Mouse (Mus musculus) hindbrain, embryonic 15.5 days (tissue): ENCODE measurements around the gene Pycard. TPM values are rescaled to one million over a fixed set of nuclear protein-coding genes. Genes with fewer than 3 reads are reported as not detected.
"Not testable (repeated sequence)": the region's sequence is repeated elsewhere in the genome, so short reads cannot be mapped to it uniquely, and the experiment has no call there.

Source experiments
- ATAC-seq: fragments of 200-750 bp; cut with Nextera tagmentation; 2 replicates; pipeline ENCODE4 v1.8.0; 2017; ENCODE audit warnings: low read depth, moderate number of reproducible peaks, moderate TSS enrichment; ENCODE audit not compliant: low FRiP score
- H3K27ac ChIP-seq: fragments of 300-500 bp; sonication (generic); replicated peaks from 2 replicates; pipeline ENCODE4 v1.5.1; 2015; ENCODE audit warnings: mild to moderate bottlenecking, inconsistent platforms
- H3K27me3 ChIP-seq: fragments of 300-500 bp; sonication (generic); 2 replicates; pipeline ENCODE4 v1.6.1; 2015; ENCODE audit warnings: control low read depth, inconsistent platforms
- H3K36me3 ChIP-seq: fragments of 300-500 bp; sonication (generic); 2 replicates; pipeline ENCODE4 v1.6.1; 2015; ENCODE audit warnings: control low read depth, inconsistent platforms
- H3K4me1 ChIP-seq: fragments of 300-500 bp; sonication (generic); replicated peaks from 2 replicates; pipeline ENCODE4 v1.6.1; 2015; ENCODE audit warnings: control low read depth, inconsistent platforms
- H3K4me2 ChIP-seq: fragments of 300-500 bp; sonication (generic); 2 replicates; pipeline ENCODE4 v1.6.1; 2015; ENCODE audit warnings: moderate library complexity, mild to moderate bottlenecking, inconsistent platforms
- H3K4me3 ChIP-seq: fragments of 300-500 bp; sonication (generic); 2 replicates; pipeline ENCODE4 v1.5.1; 2015; ENCODE audit warnings: mild to moderate bottlenecking, inconsistent platforms
- H3K9ac ChIP-seq: fragments of 300-500 bp; sonication (generic); 2 replicates; pipeline ENCODE4 v1.6.1; 2015; ENCODE audit warnings: inconsistent platforms
- H3K9me3 ChIP-seq: fragments of 300-500 bp; sonication (generic); 2 replicates; pipeline ENCODE4 v1.6.1; 2016; ENCODE audit warnings: control low read depth, inconsistent platforms
- WGBS: fragments of 180-500 bp; shearing (Covaris S2); methylation state at CpG from one replicate; pipeline ENCODE4 v1.1.7; 2015; 5-methylcytosine and 5-hydroxymethylcytosine counted together
- polyA plus RNA-seq: library from polyadenylated mRNA; unstranded; fragments of >200 nt; fragmentation: Nextera tagmentation; extraction: Ambion mirVana; gene quantifications from 2 replicates; pipeline ENCODE4 v1.2.1, GENCODE M21; 2015

The Pycard gene
- polyA plus RNA-seq: 6.7 and 10.3 TPM in 2 replicates

DNA sequence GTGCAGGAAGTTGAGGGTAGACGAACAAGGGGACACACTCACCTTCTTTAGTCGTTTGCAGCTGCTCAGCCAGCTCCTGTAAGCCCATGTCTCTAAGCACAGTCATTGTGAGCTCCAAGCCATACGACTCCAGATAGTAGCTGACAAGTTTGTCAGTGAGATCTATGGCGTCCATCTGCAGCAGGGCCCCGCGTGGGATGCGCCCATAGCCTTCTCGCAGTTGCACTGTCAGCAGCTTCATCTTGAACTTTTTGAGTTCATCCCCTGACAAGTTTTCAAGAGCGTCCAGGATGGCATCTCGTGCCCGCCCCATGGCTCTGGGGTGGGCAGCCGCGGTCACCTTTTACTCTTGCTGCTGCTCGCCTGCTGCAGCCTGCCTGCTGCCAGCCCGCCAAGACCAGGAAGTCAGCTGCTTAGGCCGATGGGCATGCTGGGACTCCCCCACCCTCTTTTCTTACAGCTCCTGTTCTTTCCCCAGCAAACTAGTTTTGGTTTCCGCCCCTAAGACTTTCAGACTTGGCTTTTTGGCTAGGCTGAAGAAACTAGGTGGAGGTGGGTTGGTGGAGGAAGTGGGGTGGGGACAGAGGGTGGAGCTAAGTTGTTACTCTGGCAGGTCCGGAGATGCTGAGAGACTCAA lies at the start of gene Pycard:
TSS of gene Pycard (minus strand) at position 527 of the 637 bp plus-strand sequence.
- H3K9ac ChIP-seq: 0 out of 2 replicates have a peak within 1 kb of the TSS, but pooled peaks have one; percentile 25
- WGBS: 17% methylated on average over 18 of the region's 18 CpGs
- 0 out of 2 replicates have a peak, but pooled peaks cover 2% of the 10 kb centered on the region for H3K36me3 ChIP-seq
- no peaks in the 10 kb centered on the region; the same call in 1 of the 2 replicates for H3K4me1 ChIP-seq
- H3K27ac ChIP-seq: no peak within 1 kb of the TSS
- H3K4me2 ChIP-seq: peak within 1 kb of the TSS; percentile 47
- H3K9me3 ChIP-seq: no peaks in the 10 kb centered on the region
- H3K4me3 ChIP-seq: peak within 1 kb of the TSS; percentile 19
- H3K27me3 ChIP-seq: no peaks in the 10 kb centered on the region
- 0 out of 2 replicates have a peak, but pooled peaks have one; percentile 24 for ATAC-seq

DNA sequence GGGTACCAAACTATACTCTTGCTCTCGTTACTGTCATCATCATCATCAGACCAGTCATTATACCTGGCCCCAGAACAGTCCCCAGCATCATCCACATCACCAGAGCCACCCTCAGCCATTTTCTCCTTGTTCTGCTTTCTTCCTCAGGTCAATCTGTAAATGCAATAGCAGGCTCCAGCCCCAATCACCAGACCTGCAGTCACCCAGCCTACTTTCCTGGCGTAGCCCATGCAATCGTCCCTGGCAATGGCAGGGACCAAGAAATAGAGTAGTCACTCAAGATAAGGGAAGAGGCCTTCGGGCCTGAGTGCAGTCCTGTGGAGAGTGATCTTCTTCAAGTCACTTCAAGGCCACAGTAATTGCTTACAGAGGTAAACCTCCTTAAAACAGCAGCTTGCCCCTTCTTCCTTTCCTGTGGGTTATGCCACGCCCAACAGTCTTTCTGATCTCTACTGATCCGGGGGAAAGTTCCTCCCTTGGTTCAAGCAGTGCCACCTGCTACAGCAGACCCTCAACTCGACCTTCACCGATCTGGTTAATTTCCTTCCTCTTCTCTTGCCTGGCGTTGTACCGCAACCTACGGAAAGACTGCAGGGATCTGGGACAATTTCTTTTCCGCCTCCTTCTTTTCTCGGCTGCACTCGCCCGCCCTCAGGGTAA lies 48.6 kb upstream of the Pycard start:
- H3K4me2 ChIP-seq, H3K9me3 ChIP-seq: not testable (repeated sequence)

DNA sequence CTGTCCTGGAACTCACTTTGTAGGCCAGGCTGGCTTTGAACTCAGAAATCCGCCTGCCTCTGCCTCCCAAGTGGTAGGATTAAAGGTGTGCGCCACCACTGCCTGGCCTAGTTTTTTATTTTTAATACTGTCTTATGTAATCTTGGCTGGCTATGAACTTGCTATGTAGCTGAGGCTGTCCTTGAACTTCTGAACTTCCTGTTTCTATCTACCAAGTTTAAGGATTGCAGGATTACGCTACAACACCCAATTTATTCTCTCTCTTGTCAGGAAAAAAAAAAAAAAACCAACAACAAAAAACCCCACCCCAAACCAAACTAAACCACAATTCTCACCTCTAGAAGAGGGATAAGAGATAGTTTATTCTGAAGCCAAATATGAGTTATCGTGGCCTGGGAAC lies 39.9 kb upstream of the Pycard start:
- Histone ChIP-seq H3K36me3 (no peaks in the 10 kb centered on the region), H3K27ac (no peak overlapping the region), H3K27me3 (no peaks in the 10 kb centered on the region), H3K9ac (no peak overlapping the region), H3K4me1 (no peaks in the 10 kb centered on the region), H3K4me2 (no peak overlapping the region), H3K9me3 (no peaks in the 10 kb centered on the region), H3K4me3 (no peak overlapping the region)
- WGBS: 93% methylated on average over 4 of the region's 4 CpGs
- ATAC-seq: no peak

More for the DNA sequence above, 48.6 kb upstream of the Pycard start:
- H3K27ac ChIP-seq, ATAC-seq, H3K4me1 ChIP-seq, H3K4me3 ChIP-seq, H3K27me3 ChIP-seq, H3K36me3 ChIP-seq, H3K9ac ChIP-seq: not testable (repeated sequence)
- WGBS: 82% methylated on average over 15 of the region's 15 CpGs

DNA sequence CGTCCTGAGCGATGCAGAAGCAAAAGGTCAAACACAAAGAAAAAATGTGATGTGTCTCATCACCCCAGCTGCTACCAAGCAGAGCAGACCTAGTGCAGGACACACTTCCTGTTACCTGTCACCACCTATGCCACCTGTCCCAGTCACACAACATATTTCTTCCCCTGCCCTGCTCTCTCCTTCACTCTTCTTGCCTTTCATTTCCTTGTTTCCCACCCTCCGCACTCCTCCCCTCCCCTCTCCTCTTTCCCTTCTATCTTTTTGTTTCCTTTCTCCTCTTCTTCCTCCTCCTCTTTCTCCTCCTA lies 39.3 kb upstream of the Pycard start:
- ATAC-seq: no peak
- H3K9ac ChIP-seq: no peak overlapping the region

DNA sequence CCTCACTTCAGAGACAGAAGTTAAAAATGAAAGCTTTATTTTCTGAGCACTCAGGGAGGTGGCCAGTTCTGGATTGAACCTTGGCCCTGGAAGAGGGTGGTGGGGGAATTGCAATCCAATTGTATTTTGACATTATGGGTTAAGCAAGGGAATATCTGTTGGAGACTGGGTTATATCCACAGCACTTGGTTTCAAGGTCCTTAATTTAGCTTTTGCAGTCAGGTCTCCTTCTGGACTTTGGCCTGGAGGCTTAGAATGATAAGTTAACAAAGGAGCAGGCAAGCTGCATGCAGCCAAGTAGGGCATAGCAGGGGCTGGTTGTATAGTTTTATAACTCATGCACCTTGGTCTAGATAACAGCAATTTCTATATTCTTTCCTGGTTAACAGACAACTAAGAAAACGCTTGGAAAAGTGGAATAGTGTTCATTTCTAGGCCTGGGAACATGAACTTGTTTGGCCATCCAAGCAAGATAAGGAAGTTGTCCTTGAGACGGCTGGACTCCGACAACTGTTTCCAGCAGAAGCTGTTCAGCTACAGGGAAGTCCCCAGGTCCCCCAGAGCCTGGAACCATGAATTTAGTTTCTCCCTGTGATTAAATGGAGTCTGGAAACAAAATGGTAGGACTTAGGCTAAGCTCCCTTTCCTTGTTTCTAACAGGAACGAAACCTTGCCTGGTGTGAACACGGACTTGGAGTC lies 38.8 kb upstream of the Pycard start:
- Histone ChIP-seq H3K27ac (no peak overlapping the region), H3K4me2 (no peak overlapping the region), H3K9me3 (no peaks in the 10 kb centered on the region), H3K36me3 (no peaks in the 10 kb centered on the region), H3K4me3 (no peak overlapping the region), H3K27me3 (no peaks in the 10 kb centered on the region), H3K4me1 (no peaks in the 10 kb centered on the region), H3K9ac (no peak overlapping the region)
- WGBS: 94% methylated on average over 5 of the region's 5 CpGs
- ATAC-seq: no peak

More for the DNA sequence above, 39.3 kb upstream of the Pycard start:
- Histone ChIP-seq H3K27me3 (no peaks in the 10 kb centered on the region), H3K4me3 (no peak overlapping the region), H3K9me3 (no peaks in the 10 kb centered on the region), H3K4me2 (no peak overlapping the region), H3K27ac (no peak overlapping the region), H3K4me1 (no peaks in the 10 kb centered on the region), H3K36me3 (no peaks in the 10 kb centered on the region)
- WGBS: 96% methylated on average over 3 of the region's 3 CpGs

DNA sequence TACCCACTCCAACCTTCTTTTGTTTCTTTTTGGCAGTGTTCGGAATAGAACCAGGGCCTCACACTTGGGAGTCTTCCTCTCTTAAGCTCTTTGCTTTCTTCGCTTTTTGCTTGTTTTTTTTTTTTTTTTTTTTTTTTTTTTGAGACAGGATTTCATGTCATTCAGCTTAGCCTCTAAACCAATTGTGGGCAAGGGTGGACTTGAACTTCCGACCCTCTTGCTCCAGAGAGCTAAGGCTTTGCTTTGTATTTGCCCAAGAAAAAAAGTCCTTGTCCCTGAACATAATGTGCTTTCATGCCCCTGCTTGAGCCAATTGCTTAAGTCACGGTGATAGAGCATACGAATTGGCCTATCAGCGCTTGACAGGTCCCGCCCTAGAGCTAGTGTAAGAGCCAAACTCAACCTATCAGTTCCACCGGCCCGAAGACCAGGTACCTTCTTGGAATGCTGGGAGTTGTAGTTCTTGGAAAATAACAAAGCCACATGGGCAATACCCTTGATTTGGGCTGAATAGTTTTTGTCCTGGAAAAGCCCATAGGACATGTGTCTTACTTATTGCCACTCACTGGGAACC lies 37.8 kb upstream of the Pycard start:
- H3K4me1 ChIP-seq: no peaks in the 10 kb centered on the region
- H3K4me2 ChIP-seq: no peak overlapping the region
- no peaks in the 10 kb centered on the region for H3K36me3 ChIP-seq
- WGBS: 44% methylated on average over 9 of the region's 9 CpGs
- H3K27me3 ChIP-seq: no peaks in the 10 kb centered on the region
- no peak overlapping the region for H3K4me3 ChIP-seq
- peak; percentile 84; the same call in 1 of the 2 replicates for ATAC-seq
- H3K9ac ChIP-seq: no peak overlapping the region
- no peak overlapping the region for H3K27ac ChIP-seq
- no peaks in the 10 kb centered on the region for H3K9me3 ChIP-seq

DNA sequence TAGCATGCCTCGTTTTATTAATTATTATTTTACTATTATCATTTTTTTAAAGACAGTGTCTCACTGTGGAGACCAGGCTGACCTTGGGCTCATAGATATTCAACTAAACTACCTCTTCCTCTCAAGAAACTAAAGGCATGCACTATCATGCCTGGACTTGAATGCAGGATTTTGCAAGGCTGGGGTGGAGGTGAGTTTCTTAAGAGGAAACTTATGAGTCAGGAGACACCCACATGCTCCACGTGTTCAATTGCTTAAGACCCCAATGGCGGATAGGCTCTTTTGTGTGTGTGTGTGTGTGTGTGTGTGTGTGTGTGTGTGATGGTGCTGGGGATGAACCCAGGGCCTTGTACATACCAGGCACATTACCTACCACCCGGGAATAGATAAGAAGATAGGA lies 31.7 kb upstream of the Pycard start:
- no peak for ATAC-seq
- Histone ChIP-seq H3K4me2 (no peak overlapping the region), H3K27me3 (no peaks in the 10 kb centered on the region), H3K27ac (no peak overlapping the region), H3K9me3 (no peaks in the 10 kb centered on the region), H3K4me1 (no peaks in the 10 kb centered on the region), H3K4me3 (no peak overlapping the region), H3K9ac (no peak overlapping the region), H3K36me3 (no peaks in the 10 kb centered on the region)
- WGBS: 78% methylated on average over 4 of the region's 4 CpGs

DNA sequence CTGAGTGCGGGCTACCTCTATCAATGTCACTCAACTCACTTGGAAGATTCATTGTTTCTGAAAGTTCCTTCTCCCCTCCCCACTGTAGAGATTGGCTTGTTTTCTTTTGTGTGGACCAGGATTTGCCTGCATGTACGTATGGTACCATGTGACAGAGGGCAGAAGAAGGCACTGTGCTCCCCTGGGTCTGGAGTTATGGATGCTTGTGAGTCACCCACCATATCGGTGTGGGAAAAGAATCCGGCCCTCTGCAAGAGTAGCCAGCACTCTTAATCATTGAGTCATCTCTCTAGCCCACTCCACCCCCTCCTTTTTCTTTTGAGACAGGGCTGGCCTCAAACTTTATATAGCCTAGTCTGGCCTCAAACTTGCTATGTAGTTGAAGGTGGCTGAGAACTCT lies 31.3 kb upstream of the Pycard start:
- ATAC-seq: no peak
- Histone ChIP-seq H3K36me3 (no peaks in the 10 kb centered on the region), H3K27me3 (no peaks in the 10 kb centered on the region), H3K9ac (no peak overlapping the region), H3K27ac (no peak overlapping the region), H3K4me3 (no peak overlapping the region), H3K9me3 (no peaks in the 10 kb centered on the region), H3K4me2 (no peak overlapping the region), H3K4me1 (no peaks in the 10 kb centered on the region)
- 79% methylated on average over 4 of the region's 4 CpGs for WGBS

DNA sequence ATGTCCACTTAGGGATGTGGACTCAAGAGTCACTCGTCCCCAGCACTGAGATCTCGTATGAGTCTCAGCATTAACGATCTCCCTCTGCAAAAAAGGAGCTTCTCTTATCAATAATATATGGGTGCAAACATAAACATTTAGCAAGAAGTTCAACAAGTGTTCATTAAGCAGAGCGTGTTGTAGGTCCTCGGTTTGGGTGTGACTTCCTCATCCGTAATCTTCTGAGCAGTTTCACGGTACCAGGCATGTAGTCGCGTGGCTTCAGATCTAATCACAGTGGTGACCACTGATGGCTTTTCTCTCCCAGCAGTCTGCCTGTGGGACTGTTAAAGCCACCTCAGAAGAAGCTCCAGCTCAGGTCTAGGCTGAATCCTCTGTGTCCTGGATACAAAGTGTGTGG lies 30.7 kb upstream of the Pycard start:
- Histone ChIP-seq H3K9ac (no peak overlapping the region), H3K4me3 (no peak overlapping the region), H3K36me3 (no peaks in the 10 kb centered on the region), H3K9me3 (no peaks in the 10 kb centered on the region), H3K27ac (no peak overlapping the region), H3K4me2 (no peak overlapping the region), H3K4me1 (no peaks in the 10 kb centered on the region), H3K27me3 (no peaks in the 10 kb centered on the region)
- 97% methylated on average over 9 of the region's 9 CpGs for WGBS
- ATAC-seq: no peak

DNA sequence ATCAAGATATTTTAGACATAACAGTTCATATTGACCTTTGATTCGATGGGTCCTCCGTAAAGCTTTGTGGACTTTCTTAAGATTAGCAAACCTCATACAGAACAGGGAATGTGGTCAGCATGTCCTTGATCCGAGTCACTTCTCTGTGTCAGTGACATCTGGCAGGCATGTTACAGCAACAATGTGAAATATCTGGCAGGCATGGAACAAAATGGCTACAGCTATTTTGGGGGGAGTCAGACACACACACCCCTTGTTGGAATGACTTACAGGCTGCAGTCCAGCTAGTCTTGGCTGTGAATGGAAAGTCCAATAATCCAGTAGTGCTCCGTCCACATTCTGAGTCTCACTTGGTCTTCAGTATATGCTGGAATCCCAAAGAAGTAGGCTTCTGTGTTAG lies 29.9 kb upstream of the Pycard start:
- H3K9ac ChIP-seq: no peak overlapping the region
- no peaks in the 10 kb centered on the region for H3K9me3 ChIP-seq
- H3K4me1 ChIP-seq: no peaks in the 10 kb centered on the region
- no peaks in the 10 kb centered on the region for H3K36me3 ChIP-seq
- ATAC-seq: no peak
- H3K27ac ChIP-seq: no peak overlapping the region
- H3K4me3 ChIP-seq: no peak overlapping the region
- H3K27me3 ChIP-seq: no peaks in the 10 kb centered on the region
- WGBS: 94% methylated on average over 4 of the region's 4 CpGs
- H3K4me2 ChIP-seq: no peak overlapping the region

DNA sequence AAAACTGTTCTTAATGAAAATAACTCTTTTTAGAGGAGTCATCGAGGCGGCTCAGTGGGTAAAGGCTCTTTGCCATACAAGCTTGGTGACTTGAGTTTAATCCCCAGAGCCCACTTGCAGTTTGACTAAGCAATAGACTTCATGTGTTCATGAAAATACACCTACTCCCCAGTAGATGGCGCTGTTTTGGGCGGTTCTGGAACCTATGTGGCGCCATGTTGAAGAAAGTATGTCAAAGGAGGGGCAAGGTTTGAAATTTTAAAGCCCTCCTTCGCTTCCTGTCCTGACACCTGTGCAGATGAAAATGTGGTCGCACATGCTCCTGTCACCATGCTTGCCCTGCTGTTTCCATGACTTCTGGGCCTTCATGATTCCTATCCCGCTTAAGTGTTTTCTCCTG lies 29.3 kb upstream of the Pycard start:
- H3K27me3 ChIP-seq: no peaks in the 10 kb centered on the region
- no peaks in the 10 kb centered on the region for H3K9me3 ChIP-seq
- H3K4me2 ChIP-seq: no peak overlapping the region
- H3K36me3 ChIP-seq: no peaks in the 10 kb centered on the region
- H3K9ac ChIP-seq: no peak overlapping the region
- no peak overlapping the region for H3K4me3 ChIP-seq
- no peak overlapping the region for H3K27ac ChIP-seq
- WGBS: 63% methylated on average over 8 of the region's 8 CpGs
- ATAC-seq: no peak
- H3K4me1 ChIP-seq: no peaks in the 10 kb centered on the region

DNA sequence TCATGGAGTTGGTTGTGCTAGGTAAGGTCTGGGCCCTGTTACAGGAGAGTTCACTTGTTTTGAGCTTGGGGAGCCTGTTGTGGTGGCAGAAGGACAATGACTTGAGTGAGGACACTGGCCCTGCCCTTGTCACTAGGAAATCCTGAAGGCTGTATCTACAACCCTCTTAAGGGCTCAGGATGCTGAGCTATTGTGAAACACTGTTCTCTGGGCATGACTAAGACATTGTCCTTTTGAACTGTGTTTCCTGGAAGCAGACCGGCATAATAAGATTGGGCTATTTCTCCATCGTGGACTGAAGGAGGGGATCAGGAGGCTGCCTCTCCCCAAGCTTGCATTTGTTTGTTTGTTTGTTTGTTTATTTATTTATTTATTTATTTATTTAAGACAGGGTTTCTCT lies 25.5 kb upstream of the Pycard start:
- H3K27me3 ChIP-seq: no peaks in the 10 kb centered on the region
- H3K4me3 ChIP-seq: no peak overlapping the region
- no peak for ATAC-seq
- H3K9me3 ChIP-seq: no peaks in the 10 kb centered on the region
- no peak overlapping the region for H3K4me2 ChIP-seq
- no peak overlapping the region for H3K27ac ChIP-seq
- H3K9ac ChIP-seq: no peak overlapping the region
- 80% methylated on average over 2 of the region's 2 CpGs for WGBS
- H3K4me1 ChIP-seq: no peaks in the 10 kb centered on the region
- H3K36me3 ChIP-seq: no peaks in the 10 kb centered on the region
